Mouse (Mus musculus) G1E (cell line): Measurements from ENCODE around the gene Zfp839.

ENCODE experiments used
- CTCF ChIP-seq: IDR thresholded peaks from 2 replicates; pipeline ENCODE4 v1.5.1; 2012; ENCODE audit warnings: low read depth, low read length, inconsistent platforms, mixed read lengths
- GATA1 ChIP-seq: IDR thresholded peaks from 2 replicates; pipeline ENCODE4 v1.6.1; 2012; ENCODE audit warnings: borderline replicate concordance, low read length, inconsistent platforms, mixed read lengths

DNA sequence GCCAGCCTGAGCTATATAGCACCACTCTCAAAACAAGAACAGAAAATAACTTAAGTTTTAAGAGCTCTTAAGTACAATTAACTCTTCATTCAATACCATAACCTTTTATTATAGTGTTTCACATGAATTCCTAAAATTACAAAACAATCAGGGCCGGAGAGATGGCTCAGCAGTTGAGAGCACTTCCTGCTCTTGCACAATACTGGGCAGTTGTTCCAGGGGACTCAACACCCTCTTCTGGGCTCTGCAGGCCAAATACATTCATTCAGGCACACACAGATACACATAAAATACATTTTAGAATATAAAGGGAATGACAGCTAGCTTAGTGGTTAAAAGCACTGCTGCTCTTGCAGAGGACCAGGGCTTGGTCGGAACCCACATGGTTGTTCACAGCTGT, 33.2 kb upstream of the Zfp839 start:
- no peak for TF ChIP-seq CTCF
- no peak for TF ChIP-seq GATA1
